Mouse (Mus musculus): ENCODE results near the gene Gnb1l. TPM values are rescaled to one million over a fixed set of nuclear protein-coding genes. Genes with fewer than 3 reads are reported as not detected.

The Gnb1l gene
- total RNA-seq, 2 experiments from 2014 or later, result 2.7 to 3.1 TPM

- no peak for DNase-seq
- intact Hi-C loops (cut with DNase I; ENCODE audit: low total_unique reads), result no loop called here
Measured at GRCm38 (mm10) chr16:18582426-18583148, 84.1 kb downstream of the Gnb1l start.

GRCm38 (mm10) chr16:18583169-18583568 lies 84.7 kb downstream of the Gnb1l start:
- intact Hi-C loops (cut with DNase I; ENCODE audit: low total_unique reads), result no loop called here
- no peak for DNase-seq

- no peak for DNase-seq
- intact Hi-C loops (cut with DNase I; ENCODE audit: low total_unique reads), result no loop called here
Measured at GRCm38 (mm10) chr16:18583673-18584357, 85.3 kb downstream of the Gnb1l start.

- intact Hi-C loops (cut with DNase I; ENCODE audit: low total_unique reads), result no loop called here
- no peak for DNase-seq
Measured at GRCm38 (mm10) chr16:18584901-18585510, 86.5 kb downstream of the Gnb1l start.

- no peak for DNase-seq
- intact Hi-C loops (cut with DNase I; ENCODE audit: low total_unique reads), result no loop called here
Measured at GRCm38 (mm10) chr16:18585676-18586075, 87.2 kb downstream of the Gnb1l start.

- DNase-seq, result no peak
- intact Hi-C loops (cut with DNase I; ENCODE audit: low total_unique reads), result no loop called here
Measured at GRCm38 (mm10) chr16:18586076-18586905, 87.8 kb downstream of the Gnb1l start.

- no peak for DNase-seq
- intact Hi-C loops (cut with DNase I; ENCODE audit: low total_unique reads), result no loop called here
Measured at GRCm38 (mm10) chr16:18586906-18587546, 88.5 kb downstream of the Gnb1l start.

- DNase-seq, result no peak
- intact Hi-C loops (cut with DNase I; ENCODE audit: low total_unique reads), result no loop called here
Measured at GRCm38 (mm10) chr16:18587847-18588737, 89.6 kb downstream of the Gnb1l start.

GRCm38 (mm10) chr16:18588738-18589055 lies 90.2 kb downstream of the Gnb1l start:
- no peak for DNase-seq
- intact Hi-C loops (cut with DNase I; ENCODE audit: low total_unique reads), result no loop called here

GRCm38 (mm10) chr16:18589080-18589621 lies 90.6 kb downstream of the Gnb1l start:
- intact Hi-C loops (cut with DNase I; ENCODE audit: low total_unique reads), result no loop called here
- DNase-seq, result no peak

GRCm38 (mm10) chr16:18589804-18590790 lies 91.6 kb downstream of the Gnb1l start, which contains the start of gene Tbx1:
Gene Tbx1, minus strand, starts transcription at chr16:18590671.
- no peak for DNase-seq
- intact Hi-C loops (cut with DNase I; ENCODE audit: low total_unique reads), result no loop called here

GRCm38 (mm10) chr16:18591047-18592018 lies 92.8 kb downstream of the Gnb1l start:
- DNase-seq, result no peak

GRCm38 (mm10) chr16:18593930-18594329 lies 95.4 kb downstream of the Gnb1l start:
- intact Hi-C loops (cut with DNase I; ENCODE audit: low total_unique reads), result no loop called here
- no peak for DNase-seq

More at GRCm38 (mm10) chr16:18591047-18592018, 92.8 kb downstream of the Gnb1l start:
- intact Hi-C loops (cut with DNase I; ENCODE audit: low total_unique reads), result no loop called here

GRCm38 (mm10) chr16:18596255-18596654 lies 97.7 kb downstream of the Gnb1l start:
- DNase-seq, result no peak
- intact Hi-C loops (cut with DNase I; ENCODE audit: low total_unique reads), result no loop called here

- no peak for DNase-seq
Measured at GRCm38 (mm10) chr16:18598006-18598405, 99.5 kb downstream of the Gnb1l start.

GRCm38 (mm10) chr16:18601447-18601846 lies 102.9 kb downstream of the Gnb1l start:
- intact Hi-C loops (cut with DNase I; ENCODE audit: low total_unique reads), result no loop called here
- DNase-seq, result peak; percentile 47

More at GRCm38 (mm10) chr16:18598006-18598405, 99.5 kb downstream of the Gnb1l start:
- intact Hi-C loops (cut with DNase I; ENCODE audit: low total_unique reads), result no loop called here
